Mouse (Mus musculus) neural tube, embryonic 12.5 days (tissue): ENCODE measurements around the gene Gpr146. TPM values are rescaled to one million over a fixed set of nuclear protein-coding genes. Genes with fewer than 3 reads are reported as not detected.

ENCODE experiments used
- ATAC-seq: fragments of 200-750 bp; cut with Nextera tagmentation; 2 replicates; pipeline ENCODE4 v1.8.0; 2017; ENCODE audit warnings: low read depth, mild to moderate bottlenecking, moderate TSS enrichment, moderate library complexity; ENCODE audit not compliant: low FRiP score
- H3K27ac ChIP-seq: fragments of 300-500 bp; sonication (generic); 2 replicates; pipeline ENCODE4 v1.5.1; 2016
- H3K27me3 ChIP-seq: fragments of 300-500 bp; sonication (generic); replicated peaks from 2 replicates; pipeline ENCODE4 v1.6.1; 2016; ENCODE audit warnings: mild to moderate bottlenecking
- H3K36me3 ChIP-seq: fragments of 300-500 bp; sonication (generic); 2 replicates; pipeline ENCODE4 v1.6.1; 2016; ENCODE audit warnings: mild to moderate bottlenecking
- H3K4me1 ChIP-seq: fragments of 300-500 bp; sonication (generic); 2 replicates; pipeline ENCODE4 v1.6.1; 2016
- H3K4me2 ChIP-seq: fragments of 300-500 bp; sonication (generic); replicated peaks from 2 replicates; pipeline ENCODE4 v1.6.1; 2016; ENCODE audit warnings: mild to moderate bottlenecking
- H3K4me3 ChIP-seq: fragments of 300-500 bp; sonication (generic); 2 replicates; pipeline ENCODE4 v1.5.1; 2016
- H3K9ac ChIP-seq: fragments of 300-500 bp; sonication (generic); 2 replicates; pipeline ENCODE4 v1.6.1; 2016; ENCODE audit warnings: mild to moderate bottlenecking
- H3K9me3 ChIP-seq: fragments of 300-500 bp; sonication (generic); 2 replicates; pipeline ENCODE4 v1.6.1; 2016; ENCODE audit warnings: mild to moderate bottlenecking
- WGBS: fragments of 180-500 bp; shearing (Covaris S2); methylation state at CpG from one replicate; pipeline ENCODE4 v1.1.7; 2016; 5-methylcytosine and 5-hydroxymethylcytosine counted together
- polyA plus RNA-seq: library from polyadenylated mRNA; unstranded; fragments of >200 nt; fragmentation: Nextera tagmentation; extraction: Ambion mirVana; gene quantifications from 2 replicates; pipeline ENCODE4 v1.2.1, GENCODE M21; 2016

Gpr146 gene
- polyA plus RNA-seq, 1 experiment from 2014 or later = 1.9 TPM

GRCm38 (mm10) chr5:139344687-139345363, 32.7 kb upstream of the Gpr146 start:
- peak; percentile 91 for ATAC-seq
- Histone ChIP-seq H3K4me3 (peak overlapping the region; percentile 79), H3K9ac (peak overlapping the region; percentile 85), H3K9me3 (no peaks in the 10 kb centered on the region), H3K4me2 (peak overlapping the region; percentile 88), H3K27ac (0 out of 2 replicates have a peak overlapping the region, but pooled peaks have one; percentile 53), H3K27me3 (no peaks in the 10 kb centered on the region; the same call in 1 of the 2 replicates), H3K4me1 (peaks cover 14% of the 10 kb centered on the region), H3K36me3 (peaks cover 27% of the 10 kb centered on the region)
- WGBS = under 1% methylated on average over 33 of the region's 33 CpGs

GRCm38 (mm10) chr5:139345364-139345714, 32.2 kb upstream of the Gpr146 start:
- H3K4me1 ChIP-seq = peaks cover 14% of the 10 kb centered on the region
- peaks cover 22% of the 10 kb centered on the region for H3K36me3 ChIP-seq
- WGBS = 11% methylated on average over 5 of the region's 5 CpGs
- H3K9me3 ChIP-seq = no peaks in the 10 kb centered on the region
- peak overlapping the region; percentile 88 for H3K4me2 ChIP-seq
- H3K9ac ChIP-seq = no peak overlapping the region
- peak; percentile 38 for ATAC-seq
- H3K4me3 ChIP-seq = peak overlapping the region; percentile 79
- no peaks in the 10 kb centered on the region; the same call in 1 of the 2 replicates for H3K27me3 ChIP-seq
- H3K27ac ChIP-seq = no peak overlapping the region

- H3K9me3 ChIP-seq = no peaks in the 10 kb centered on the region
- H3K27ac ChIP-seq = no peak overlapping the region
- H3K27me3 ChIP-seq = no peaks in the 10 kb centered on the region; the same call in 1 of the 2 replicates
- peaks cover 18% of the 10 kb centered on the region for H3K4me1 ChIP-seq
- ATAC-seq = no peak
- no peak overlapping the region for H3K9ac ChIP-seq
- WGBS = 51% methylated on average over 1 of the region's 1 CpGs
- no peak overlapping the region for H3K4me2 ChIP-seq
- H3K36me3 ChIP-seq = peaks cover 7% of the 10 kb centered on the region
- H3K4me3 ChIP-seq = no peak overlapping the region
These were observed 30.3 kb upstream of the Gpr146 start for GRCm38 (mm10) chr5:139347225-139347624.

- ATAC-seq = no peak
- Histone ChIP-seq H3K27me3 (no peaks in the 10 kb centered on the region; the same call in 1 of the 2 replicates), H3K9ac (no peak overlapping the region), H3K4me3 (no peak overlapping the region), H3K9me3 (no peaks in the 10 kb centered on the region), H3K36me3 (no peaks in the 10 kb centered on the region), H3K4me2 (no peak overlapping the region), H3K4me1 (0 out of 2 replicates have a peak, but pooled peaks cover 10% of the 10 kb centered on the region), H3K27ac (no peak overlapping the region)
- WGBS = 85% methylated on average over 6 of the region's 6 CpGs
These were observed 27.8 kb upstream of the Gpr146 start for GRCm38 (mm10) chr5:139349713-139350112.

- WGBS = 52% methylated on average over 5 of the region's 5 CpGs
These were observed 26.4 kb upstream of the Gpr146 start, which contains the start of gene Cox19 for GRCm38 (mm10) chr5:139351134-139351533. TSS of gene Cox19 (minus strand) at chr5:139351418.

GRCm38 (mm10) chr5:139351628-139352027, 25.9 kb upstream of the Gpr146 start:
- Histone ChIP-seq H3K36me3 (no peaks in the 10 kb centered on the region), H3K9me3 (no peaks in the 10 kb centered on the region), H3K4me2 (no peak overlapping the region), H3K27me3 (no peaks in the 10 kb centered on the region; the same call in 1 of the 2 replicates), H3K4me3 (no peak overlapping the region), H3K27ac (no peak overlapping the region), H3K4me1 (peaks cover 15% of the 10 kb centered on the region; the same call in 1 of the 2 replicates), H3K9ac (no peak overlapping the region)
- 22% methylated on average over 8 of the region's 8 CpGs for WGBS
- no peak for ATAC-seq

More at GRCm38 (mm10) chr5:139351134-139351533, 26.4 kb upstream of the Gpr146 start, which contains the start of gene Cox19:
- no peak for ATAC-seq
- no peak within 1 kb of the TSS for H3K9ac ChIP-seq
- 0 out of 2 replicates have a peak, but pooled peaks cover 11% of the 10 kb centered on the region for H3K4me1 ChIP-seq
- no peaks in the 10 kb centered on the region for H3K9me3 ChIP-seq
- no peak within 1 kb of the TSS for H3K4me2 ChIP-seq
- H3K27ac ChIP-seq = no peak within 1 kb of the TSS
- H3K27me3 ChIP-seq = no peaks in the 10 kb centered on the region; the same call in 1 of the 2 replicates
- H3K4me3 ChIP-seq = no peak within 1 kb of the TSS
- no peaks in the 10 kb centered on the region for H3K36me3 ChIP-seq

- Histone ChIP-seq H3K36me3 (no peaks in the 10 kb centered on the region), H3K27ac (no peak within 1 kb of the TSS), H3K9me3 (no peaks in the 10 kb centered on the region), H3K4me2 (no peak within 1 kb of the TSS), H3K27me3 (no peaks in the 10 kb centered on the region; the same call in 1 of the 2 replicates), H3K4me1 (peaks cover 15% of the 10 kb centered on the region; the same call in 1 of the 2 replicates), H3K4me3 (no peak within 1 kb of the TSS), H3K9ac (no peak within 1 kb of the TSS)
- no peak for ATAC-seq
- WGBS = 62% methylated on average over 6 of the region's 6 CpGs
These were observed 25.2 kb upstream of the Gpr146 start, which contains the start of gene Cyp2w1 for GRCm38 (mm10) chr5:139352317-139352716. TSS of gene Cyp2w1 (plus strand) at chr5:139352617.

GRCm38 (mm10) chr5:139353496-139353895, 24.0 kb upstream of the Gpr146 start:
- Histone ChIP-seq H3K4me1 (peaks cover 15% of the 10 kb centered on the region; the same call in 1 of the 2 replicates), H3K27ac (no peak overlapping the region), H3K36me3 (no peaks in the 10 kb centered on the region), H3K9me3 (no peaks in the 10 kb centered on the region), H3K9ac (no peak overlapping the region), H3K4me2 (no peak overlapping the region), H3K4me3 (no peak overlapping the region), H3K27me3 (no peaks in the 10 kb centered on the region; the same call in 1 of the 2 replicates)
- no peak for ATAC-seq
- WGBS = 63% methylated on average over 10 of the region's 10 CpGs

- ATAC-seq = no peak
- no peaks in the 10 kb centered on the region for H3K36me3 ChIP-seq
- no peak overlapping the region for H3K4me3 ChIP-seq
- 85% methylated on average over 11 of the region's 11 CpGs for WGBS
- no peaks in the 10 kb centered on the region; the same call in 1 of the 2 replicates for H3K27me3 ChIP-seq
- H3K9ac ChIP-seq = no peak overlapping the region
- no peaks in the 10 kb centered on the region for H3K9me3 ChIP-seq
- H3K27ac ChIP-seq = no peak overlapping the region
- peaks cover 15% of the 10 kb centered on the region; the same call in 1 of the 2 replicates for H3K4me1 ChIP-seq
- H3K4me2 ChIP-seq = no peak overlapping the region
These were observed 23.6 kb upstream of the Gpr146 start for GRCm38 (mm10) chr5:139353946-139354345.

- 41% methylated on average over 19 of the region's 19 CpGs for WGBS
- Histone ChIP-seq H3K4me3 (no peak overlapping the region), H3K9ac (no peak overlapping the region), H3K9me3 (no peaks in the 10 kb centered on the region), H3K4me1 (peaks cover 15% of the 10 kb centered on the region; the same call in 1 of the 2 replicates), H3K27ac (no peak overlapping the region), H3K4me2 (no peak overlapping the region), H3K36me3 (no peaks in the 10 kb centered on the region; the same call in 1 of the 2 replicates), H3K27me3 (no peaks in the 10 kb centered on the region; the same call in 1 of the 2 replicates)
- ATAC-seq = no peak
These were observed 22.2 kb upstream of the Gpr146 start for GRCm38 (mm10) chr5:139355235-139355772.

- no peak overlapping the region for H3K27ac ChIP-seq
- H3K27me3 ChIP-seq = no peaks in the 10 kb centered on the region
- H3K4me2 ChIP-seq = no peak overlapping the region
- 87% methylated on average over 2 of the region's 2 CpGs for WGBS
- no peaks in the 10 kb centered on the region for H3K9me3 ChIP-seq
- peaks cover 2% of the 10 kb centered on the region for H3K36me3 ChIP-seq
- H3K4me3 ChIP-seq = no peak overlapping the region
- no peak overlapping the region for H3K9ac ChIP-seq
- no peak for ATAC-seq
- H3K4me1 ChIP-seq = peaks cover 8% of the 10 kb centered on the region; the same call in 1 of the 2 replicates
These were observed 18.8 kb upstream of the Gpr146 start for GRCm38 (mm10) chr5:139358653-139359052.

- 96% methylated on average over 5 of the region's 5 CpGs for WGBS
- no peak for ATAC-seq
- peaks cover 12% of the 10 kb centered on the region for H3K4me1 ChIP-seq
- no peak overlapping the region for H3K9ac ChIP-seq
- H3K36me3 ChIP-seq = peaks cover 4% of the 10 kb centered on the region
- H3K9me3 ChIP-seq = no peaks in the 10 kb centered on the region
- no peak overlapping the region for H3K4me2 ChIP-seq
- no peak overlapping the region for H3K27ac ChIP-seq
- no peaks in the 10 kb centered on the region for H3K27me3 ChIP-seq
- no peak overlapping the region for H3K4me3 ChIP-seq
These were observed 18.3 kb upstream of the Gpr146 start for GRCm38 (mm10) chr5:139359244-139359643.
